Mouse (Mus musculus) hindbrain, embryonic 11.5 days (tissue): ENCODE data around the gene Olfr725. TPM values are rescaled to one million over a fixed set of nuclear protein-coding genes. Genes with fewer than 3 reads are reported as not detected.

Experiments
- polyA plus RNA-seq: library from polyadenylated mRNA; unstranded; fragments of >200 nt; fragmentation: Nextera tagmentation; extraction: Ambion mirVana; gene quantifications from 2 replicates; pipeline ENCODE4 v1.2.1, GENCODE M21; 2014

Gene Olfr725
- polyA plus RNA-seq, 1 experiment from 2014 or later: not detected

Other genes with a start within 250 kb of the Olfr725 start
- not detected in 2 replicates for gene Olfr722, start 138.4 kb downstream of the Olfr725 start, polyA plus RNA-seq
- gene Olfr723, start 108.6 kb downstream of the Olfr725 start, polyA plus RNA-seq: not detected in 2 replicates
- not detected in 2 replicates for gene Olfr724, start 77.1 kb downstream of the Olfr725 start, polyA plus RNA-seq
- not detected in 2 replicates for gene Olfr726, start 50.6 kb upstream of the Olfr725 start, polyA plus RNA-seq
- not detected in 2 replicates for gene Olfr727, start 82.8 kb upstream of the Olfr725 start, polyA plus RNA-seq
- gene Olfr728, start 102.3 kb upstream of the Olfr725 start, polyA plus RNA-seq: not detected in 2 replicates
- 0.03 TPM in 1 of 2 replicates, not detected in the other for gene Olfr729, start 112.5 kb upstream of the Olfr725 start, polyA plus RNA-seq
- gene Olfr730, start 147.8 kb upstream of the Olfr725 start, polyA plus RNA-seq: not detected in 2 replicates
- gene Olfr731, start 201.5 kb upstream of the Olfr725 start, polyA plus RNA-seq: not detected in 2 replicates
- not detected in 2 replicates for gene Olfr732, start 243.8 kb upstream of the Olfr725 start, polyA plus RNA-seq